Mouse (Mus musculus) liver, adult (tissue): ENCODE results near the gene Tmem245.

Source experiments
- GATA4 ChIP-seq: IDR thresholded peaks from 2 replicates; pipeline ENCODE4 v1.6.1; 2014; ENCODE audit warnings: mild to moderate bottlenecking, low read length; ENCODE audit not compliant: insufficient replicate concordance

Tmem245 gene

GRCm38 (mm10) chr4:56946641-56947640 lies at the start of gene Tmem245:
Gene Tmem245 (minus strand): TSS chr4:56947437.
- TF ChIP-seq GATA4: no peak

GRCm38 (mm10) chr4:56993331-56993730 lies 46.1 kb upstream of the Tmem245 start:
- no peak for TF ChIP-seq GATA4

- TF ChIP-seq GATA4: no peak
These were observed 44.7 kb upstream of the Tmem245 start for GRCm38 (mm10) chr4:56991951-56992350.

DNA sequence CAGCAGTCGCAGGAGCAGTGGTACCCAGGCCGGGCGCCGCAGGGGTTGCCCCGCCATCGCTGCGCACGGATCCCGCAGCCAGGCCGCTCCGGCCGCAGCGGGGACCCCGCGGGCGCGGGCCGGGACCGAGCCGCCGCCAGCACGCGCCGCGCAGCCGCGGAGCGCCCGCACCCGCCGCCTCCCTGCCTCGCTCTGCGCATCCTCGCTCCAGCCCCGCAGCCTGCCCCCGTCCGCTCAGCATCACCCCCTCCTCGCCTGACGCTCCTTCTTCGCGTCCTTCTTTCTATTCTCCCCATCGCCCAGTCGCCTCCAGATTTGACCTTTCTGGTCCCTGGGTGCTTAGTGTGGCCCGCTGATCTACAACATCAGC lies 43.0 kb upstream of the Tmem245 start, which contains the start of gene Frrs1l:
Gene Frrs1l (minus strand): TSS at position 177 of the 370 bp plus-strand sequence.
- no peak for TF ChIP-seq GATA4

GRCm38 (mm10) chr4:56989431-56990214 lies 42.4 kb upstream of the Tmem245 start:
- TF ChIP-seq GATA4: no peak

DNA sequence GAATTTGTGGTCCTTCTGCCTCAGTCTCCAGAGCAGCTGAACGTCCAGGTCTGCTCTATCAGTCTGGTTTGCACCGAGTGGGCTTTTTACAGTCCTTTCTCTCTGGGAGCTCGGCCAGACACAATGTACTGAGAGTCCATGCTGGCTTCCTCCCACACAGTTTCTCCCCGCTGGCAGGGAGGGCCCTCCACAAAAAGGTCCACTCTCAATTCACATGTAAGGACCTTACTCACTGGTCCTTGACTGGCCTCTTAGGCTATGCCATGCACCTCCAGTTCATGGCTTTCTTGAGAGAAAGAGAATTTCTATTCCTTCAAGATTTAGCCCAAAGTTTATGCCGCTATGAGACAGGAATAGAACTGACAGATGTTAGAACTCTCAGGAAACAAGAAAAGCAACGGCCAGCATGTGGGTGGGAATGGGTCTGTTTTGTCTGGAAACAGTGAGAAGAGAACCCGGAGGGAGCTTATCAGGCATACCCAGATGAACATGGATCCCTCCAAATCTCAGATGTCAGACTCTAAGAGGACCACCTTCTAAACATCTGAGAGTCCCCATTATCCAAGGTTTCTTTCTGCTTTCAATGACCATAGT lies 18.4 kb upstream of the Tmem245 start:
- TF ChIP-seq GATA4: no peak

- no peak for TF ChIP-seq GATA4
These were observed 16.4 kb upstream of the Tmem245 start for GRCm38 (mm10) chr4:56963687-56964086.

DNA sequence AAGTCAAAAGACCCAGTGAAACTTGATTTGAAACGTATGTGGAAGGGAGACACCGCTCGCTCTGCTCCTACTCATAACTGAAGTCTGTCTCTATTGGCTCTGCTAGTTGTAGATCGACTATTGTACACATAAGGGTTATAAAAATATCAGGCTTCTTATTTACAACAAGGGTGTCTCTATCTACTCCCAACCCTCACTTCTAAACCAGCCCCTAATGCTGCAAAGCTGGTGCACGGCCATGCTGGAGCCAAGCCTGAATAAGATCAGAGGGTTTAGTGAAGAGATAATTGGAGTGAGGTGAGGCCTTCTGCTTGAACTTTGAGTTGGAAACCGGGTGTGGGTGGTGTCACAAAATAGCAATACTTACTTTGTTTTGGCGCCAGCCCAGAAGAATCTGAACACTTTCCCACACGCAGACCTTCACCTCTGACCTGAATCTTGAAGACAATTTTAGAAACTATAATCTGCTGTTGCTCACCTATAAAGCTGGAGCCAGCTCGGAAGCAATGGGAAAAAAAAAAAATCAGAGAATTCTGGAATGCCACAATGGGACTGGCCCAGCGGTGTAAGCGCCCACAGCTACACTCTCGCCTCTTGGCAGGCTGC lies 14.2 kb upstream of the Tmem245 start:
- TF ChIP-seq GATA4: no peak

GRCm38 (mm10) chr4:56957518-56957917 lies 10.3 kb upstream of the Tmem245 start:
- no peak for TF ChIP-seq GATA4

GRCm38 (mm10) chr4:56953235-56953634 lies 6.0 kb upstream of the Tmem245 start:
- no peak for TF ChIP-seq GATA4

GRCm38 (mm10) chr4:56951701-56952100 lies 4.5 kb upstream of the Tmem245 start:
- TF ChIP-seq GATA4: no peak

DNA sequence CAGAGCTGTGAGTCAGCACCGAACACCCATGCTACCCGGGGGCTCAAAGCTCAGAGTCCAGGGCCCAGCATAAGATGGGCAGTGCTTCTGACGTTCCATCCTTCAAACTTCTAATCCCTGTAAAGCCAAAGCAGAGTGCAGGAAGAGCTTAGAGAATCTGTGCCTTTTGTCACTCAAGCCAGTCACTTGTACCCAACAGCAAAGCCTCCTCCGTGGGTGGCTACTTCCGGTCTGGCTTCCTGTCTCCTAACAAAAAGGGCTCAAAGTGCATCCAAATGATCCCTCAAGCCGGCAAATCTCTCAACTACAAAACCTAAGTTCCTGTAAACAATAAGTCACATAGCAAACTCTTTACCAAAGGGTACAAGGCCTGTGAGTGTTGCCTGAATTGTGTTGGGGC lies 2.3 kb upstream of the Tmem245 start:
- TF ChIP-seq GATA4: no peak

GRCm38 (mm10) chr4:56946180-56946579 lies 1.1 kb downstream of the Tmem245 start:
- TF ChIP-seq GATA4: no peak

GRCm38 (mm10) chr4:56944286-56944685 lies 3.0 kb downstream of the Tmem245 start:
- TF ChIP-seq GATA4: no peak

DNA sequence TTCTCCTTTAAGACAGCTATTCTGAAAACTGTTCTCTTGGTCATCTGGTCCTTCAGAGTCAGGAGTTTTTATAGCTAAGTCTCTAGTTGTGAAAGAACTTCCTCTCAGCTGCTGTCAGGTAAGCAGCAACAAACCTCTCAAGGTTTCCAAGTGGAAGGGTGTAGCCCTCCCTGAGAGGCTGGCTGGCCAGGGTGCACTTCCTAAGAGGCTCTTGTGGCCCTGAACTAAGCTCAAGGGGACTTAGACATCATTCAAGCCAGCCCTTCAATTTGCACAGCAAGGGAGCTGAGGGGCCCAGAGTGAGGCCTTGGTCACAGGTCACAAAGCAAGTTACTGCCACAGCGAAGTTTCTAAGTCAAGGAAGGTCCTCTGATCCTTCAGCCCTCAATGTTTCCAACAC lies 4.0 kb downstream of the Tmem245 start:
- TF ChIP-seq GATA4: no peak
